Mouse (Mus musculus) lung, postnatal 0 days (tissue): ENCODE data around the gene Mrps23.

ENCODE experiments used
- CTCF ChIP-seq: IDR thresholded peaks from 2 replicates; pipeline ENCODE4 v1.5.1; 2016; ENCODE audit warnings: antibody characterized with exemption, mild to moderate bottlenecking
- EP300 ChIP-seq: IDR thresholded peaks from 2 replicates; pipeline ENCODE4 v1.6.1; 2016; ENCODE audit warnings: antibody characterized with exemption, mild to moderate bottlenecking, control low read depth

DNA sequence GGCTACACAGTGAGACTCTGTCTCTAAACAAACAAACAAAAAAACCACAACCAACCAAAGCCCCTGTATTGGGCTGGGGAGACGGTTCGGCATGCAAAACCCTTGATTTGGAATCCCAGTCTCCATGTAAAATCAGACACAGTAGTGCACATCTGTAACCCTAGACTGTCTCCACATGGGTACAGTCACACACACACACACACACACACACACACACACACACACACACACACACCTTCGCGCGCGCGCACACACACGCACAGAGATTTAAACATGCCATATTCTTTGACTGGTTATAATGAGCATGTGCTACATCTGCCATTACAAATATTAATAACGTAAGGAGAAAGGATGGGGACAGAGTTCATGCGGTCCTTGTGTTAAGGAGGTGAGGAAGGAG lies 36.1 kb downstream of the Mrps23 start:
- no peak for TF ChIP-seq CTCF
- TF ChIP-seq EP300 = no peak
